Mouse (Mus musculus): Measurements from ENCODE around the gene Cnksr1.

DNA sequence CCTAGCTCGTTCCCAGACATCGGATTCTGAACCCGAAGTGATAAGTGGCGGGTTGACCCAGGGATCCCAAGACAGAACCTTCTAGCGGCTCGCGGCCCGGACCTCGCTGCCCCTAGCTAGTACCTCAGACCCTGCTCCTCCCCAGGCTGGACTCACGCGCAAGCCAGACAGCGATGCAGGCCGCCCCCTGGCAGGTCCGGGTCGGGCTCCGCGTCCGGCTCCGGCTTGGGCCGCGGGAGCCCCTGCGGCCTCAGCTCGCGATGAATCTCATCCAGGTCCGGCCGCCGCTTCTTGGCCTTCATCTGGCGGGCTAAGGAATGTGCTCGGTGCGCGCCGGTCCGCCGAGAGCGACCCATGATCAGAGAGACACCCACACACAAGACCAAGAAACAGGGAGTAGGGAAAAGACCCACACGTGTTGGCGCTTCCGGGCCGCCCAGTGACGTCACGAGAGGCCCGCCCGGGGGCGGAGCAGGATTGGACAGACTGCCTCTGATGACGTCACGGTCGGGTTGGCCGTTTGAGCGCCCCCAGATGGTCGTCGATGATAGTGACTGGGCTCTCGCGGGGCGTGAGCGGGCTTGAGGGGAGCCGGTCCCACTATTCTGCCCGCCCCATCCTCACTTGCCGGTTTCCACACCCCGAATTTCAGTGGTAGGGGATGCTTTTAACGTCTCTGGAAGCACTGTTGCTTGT lies 7.1 kb upstream of the Cnksr1 start, which contains the start of gene Zfp593:
- TF ChIP-seq CTCF (IDR thresholded peaks at IDR 0.05; ENCODE audit: extremely low read depth, insufficient read depth, low read length): peak; percentile 69
- peak; percentile 47; the same call in 1 of the 2 replicates for TF ChIP-seq POLR2A (IDR thresholded peaks at IDR 0.05; ENCODE audit: extremely low read depth, insufficient read depth, low read length)

Data from cortical plate, adult 2 months (tissue).